Mouse (Mus musculus) erythroblast, embryonic 14.5 days (primary cell): ENCODE measurements around the gene Pold2.

Experiments used
- GATA1 ChIP-seq: IDR thresholded peaks from 2 replicates; pipeline ENCODE4 v1.6.1; 2012; ENCODE audit warnings: low read length, inconsistent platforms, mixed read lengths
- TAL1 ChIP-seq: IDR thresholded peaks from 3 replicates; pipeline ENCODE4 v1.6.1; 2012; ENCODE audit warnings: low read length, inconsistent platforms, mixed read lengths

GRCm38 (mm10) chr11:5892151-5892591, 14.1 kb upstream of the Pold2 start:
- TF ChIP-seq GATA1 (no peak), TAL1 (no peak)
